Mouse (Mus musculus) thymus, adult 2 months (tissue): ENCODE results near the gene Gm28308. TPM values are rescaled to one million over a fixed set of nuclear protein-coding genes. Genes with fewer than 3 reads are reported as not detected.

Experiments
- DNase-seq: peaks from one replicate; pipeline ENCODE4 v3.0.0; 2021
- H3K27ac ChIP-seq: fragments of 200-500 bp; 2 replicates; pipeline ENCODE4 v1.5.1; 2012; ENCODE audit warnings: low read length, control low read depth; ENCODE audit not compliant: control insufficient read depth, insufficient read depth
- H3K27me3 ChIP-seq: fragments of 200-500 bp; 2 replicates; pipeline ENCODE4 v1.6.1; 2012; ENCODE audit warnings: mild to moderate bottlenecking, low read length, moderate library complexity, mixed read lengths; ENCODE audit not compliant: control insufficient read depth, insufficient read depth
- H3K36me3 ChIP-seq: fragments of 200-500 bp; 2 replicates; pipeline ENCODE4 v1.6.1; 2012; ENCODE audit warnings: mild to moderate bottlenecking, low read length, moderate library complexity; ENCODE audit not compliant: control insufficient read depth, insufficient read depth
- H3K4me1 ChIP-seq: fragments of 200-500 bp; replicated peaks from 2 replicates; pipeline ENCODE4 v1.6.1; 2012; ENCODE audit warnings: low read length; ENCODE audit not compliant: control insufficient read depth, insufficient read depth
- H3K4me3 ChIP-seq: fragments of 200-500 bp; 2 replicates; pipeline ENCODE4 v1.5.1; 2012; ENCODE audit warnings: mild to moderate bottlenecking, low read length, control low read depth, moderate library complexity; ENCODE audit not compliant: control insufficient read depth, insufficient read depth
- CTCF ChIP-seq: fragments of 200-500 bp; IDR thresholded peaks from 2 replicates; pipeline ENCODE4 v1.5.1; 2012; ENCODE audit warnings: mild to moderate bottlenecking, control low read depth, low read length, moderate library complexity, borderline replicate concordance; ENCODE audit not compliant: control insufficient read depth, poor library complexity, insufficient read depth; ENCODE audit errors: extremely low read depth
- POLR2A ChIP-seq: fragments of 200-500 bp; IDR thresholded peaks from 2 replicates; pipeline ENCODE4 v1.6.1; 2012; ENCODE audit warnings: mild to moderate bottlenecking, low read length, control low read depth, moderate library complexity; ENCODE audit not compliant: control insufficient read depth, poor library complexity, insufficient read depth; ENCODE audit errors: extremely low read depth
- WGBS: fragments of 180-500 bp; shearing (Covaris S2); methylation state at CpG from one replicate; pipeline ENCODE4 v1.1.7; 2018; 5-methylcytosine and 5-hydroxymethylcytosine counted together
- polyA plus RNA-seq: library from polyadenylated mRNA; depleted of rRNA; stranded (reverse); fragments of >200 nt; gene quantifications from 2 replicates; pipeline ENCODE4 v1.2.3, GENCODE M21; 2012

The Gm28308 gene
- polyA plus RNA-seq, 1 experiment, result 0.24 TPM

- TF ChIP-seq POLR2A, result no peak
- TF ChIP-seq CTCF, result no peak
- no peak for DNase-seq
- Histone ChIP-seq H3K4me3 (no peak overlapping the region), H3K27ac (no peak overlapping the region), H3K27me3 (peaks cover 30% of the 10 kb centered on the region), H3K36me3 (no peaks in the 10 kb centered on the region), H3K4me1 (peaks cover 24% of the 10 kb centered on the region)
- WGBS, result 30% methylated on average over 30 of the region's 30 CpGs
Observed at GRCm38 (mm10) chr6:52215771-52216535, 2.8 kb upstream of the Gm28308 start.

DNA sequence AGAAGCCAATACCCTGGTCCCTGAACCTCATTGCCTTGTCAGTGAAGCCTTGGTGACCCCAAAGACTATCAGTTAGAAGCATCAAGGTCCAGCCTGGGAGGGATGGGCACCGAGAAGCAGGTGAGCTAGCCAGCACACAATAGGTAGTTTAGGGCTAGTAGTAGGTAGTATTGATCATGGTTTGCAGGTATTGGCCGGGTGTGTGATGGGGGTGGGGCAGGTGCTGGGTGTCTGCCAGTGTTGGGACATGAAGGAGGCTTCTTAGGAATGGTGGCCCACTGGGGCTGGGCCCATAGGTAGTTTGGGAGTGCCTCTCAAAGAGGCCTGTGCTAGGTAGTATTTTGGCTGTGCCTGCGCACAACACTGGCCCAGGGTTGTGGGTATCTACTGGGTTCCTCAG lies 1.9 kb upstream of the Gm28308 start:
- DNase-seq, result no peak
- no peak overlapping the region for H3K4me3 ChIP-seq
- no peak for TF ChIP-seq POLR2A
- no peak for TF ChIP-seq CTCF
- peaks cover 24% of the 10 kb centered on the region for H3K4me1 ChIP-seq
- no peaks in the 10 kb centered on the region for H3K36me3 ChIP-seq
- peaks cover 28% of the 10 kb centered on the region for H3K27me3 ChIP-seq
- H3K27ac ChIP-seq, result no peak overlapping the region
- WGBS, result 83% methylated on average over 3 of the region's 3 CpGs

DNA sequence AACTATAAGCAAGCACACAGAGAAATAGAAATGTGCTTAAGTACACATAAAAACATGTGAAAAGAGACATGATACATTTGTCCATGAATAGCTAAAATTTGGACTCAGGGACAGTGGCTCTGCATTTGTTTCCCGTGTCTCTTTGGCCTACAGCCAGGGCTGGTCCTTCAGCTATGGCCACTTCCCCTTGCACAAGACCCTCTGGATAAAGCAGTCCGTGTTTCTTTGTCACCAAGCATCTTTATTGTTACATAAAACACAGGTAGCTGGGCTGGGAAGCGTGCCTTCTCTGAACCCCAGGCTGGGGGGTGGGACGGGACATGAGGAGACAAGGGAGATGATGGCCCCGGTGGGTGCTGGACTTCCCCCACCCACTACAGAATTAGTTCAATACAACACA lies 1.1 kb upstream of the Gm28308 start:
- Histone ChIP-seq H3K4me3 (no peak overlapping the region), H3K27me3 (peaks cover 26% of the 10 kb centered on the region), H3K27ac (no peak overlapping the region), H3K36me3 (no peaks in the 10 kb centered on the region), H3K4me1 (peaks cover 24% of the 10 kb centered on the region)
- 73% methylated on average over 5 of the region's 5 CpGs for WGBS
- no peak for DNase-seq
- TF ChIP-seq POLR2A (no peak), CTCF (no peak)

- TF ChIP-seq CTCF (no peak), POLR2A (no peak)
- Histone ChIP-seq H3K36me3 (no peaks in the 10 kb centered on the region), H3K4me1 (peaks cover 25% of the 10 kb centered on the region), H3K4me3 (peak overlapping the region; percentile 44), H3K27ac (peak overlapping the region; percentile 10; the same call in 1 of the 2 replicates), H3K27me3 (peaks cover 18% of the 10 kb centered on the region; the same call in 1 of the 2 replicates)
- WGBS, result under 1% methylated on average over 22 of the region's 22 CpGs
- no peak for DNase-seq
Observed at GRCm38 (mm10) chr6:52212556-52213118, 502 bp downstream of the Gm28308 start.

DNA sequence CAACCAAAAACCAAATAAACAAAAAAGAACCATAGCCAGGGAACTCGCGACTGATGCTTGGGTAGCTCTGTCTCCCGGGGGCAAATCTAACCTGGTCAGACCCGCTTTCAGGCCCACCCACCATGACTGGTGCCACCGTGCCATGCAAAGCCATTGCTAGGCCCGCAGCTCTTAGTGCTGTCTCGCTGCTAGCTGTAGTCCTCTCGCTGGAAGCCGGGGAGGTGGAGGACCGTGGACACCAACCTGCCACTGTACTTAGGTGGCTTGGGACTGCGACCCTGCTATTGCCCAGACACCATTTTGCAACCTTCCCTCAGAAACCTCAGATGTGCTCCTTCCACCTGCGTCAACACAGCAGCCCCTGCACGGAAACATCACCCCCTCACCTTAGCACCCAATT lies 1.2 kb downstream of the Gm28308 start:
- DNase-seq, result no peak
- H3K4me1 ChIP-seq, result peaks cover 20% of the 10 kb centered on the region
- H3K27ac ChIP-seq, result no peak overlapping the region
- peaks cover 17% of the 10 kb centered on the region; the same call in 1 of the 2 replicates for H3K27me3 ChIP-seq
- peak overlapping the region; percentile 44 for H3K4me3 ChIP-seq
- TF ChIP-seq POLR2A (no peak), CTCF (no peak)
- WGBS, result 0% methylated on average over 13 of the region's 13 CpGs
- no peaks in the 10 kb centered on the region for H3K36me3 ChIP-seq

DNA sequence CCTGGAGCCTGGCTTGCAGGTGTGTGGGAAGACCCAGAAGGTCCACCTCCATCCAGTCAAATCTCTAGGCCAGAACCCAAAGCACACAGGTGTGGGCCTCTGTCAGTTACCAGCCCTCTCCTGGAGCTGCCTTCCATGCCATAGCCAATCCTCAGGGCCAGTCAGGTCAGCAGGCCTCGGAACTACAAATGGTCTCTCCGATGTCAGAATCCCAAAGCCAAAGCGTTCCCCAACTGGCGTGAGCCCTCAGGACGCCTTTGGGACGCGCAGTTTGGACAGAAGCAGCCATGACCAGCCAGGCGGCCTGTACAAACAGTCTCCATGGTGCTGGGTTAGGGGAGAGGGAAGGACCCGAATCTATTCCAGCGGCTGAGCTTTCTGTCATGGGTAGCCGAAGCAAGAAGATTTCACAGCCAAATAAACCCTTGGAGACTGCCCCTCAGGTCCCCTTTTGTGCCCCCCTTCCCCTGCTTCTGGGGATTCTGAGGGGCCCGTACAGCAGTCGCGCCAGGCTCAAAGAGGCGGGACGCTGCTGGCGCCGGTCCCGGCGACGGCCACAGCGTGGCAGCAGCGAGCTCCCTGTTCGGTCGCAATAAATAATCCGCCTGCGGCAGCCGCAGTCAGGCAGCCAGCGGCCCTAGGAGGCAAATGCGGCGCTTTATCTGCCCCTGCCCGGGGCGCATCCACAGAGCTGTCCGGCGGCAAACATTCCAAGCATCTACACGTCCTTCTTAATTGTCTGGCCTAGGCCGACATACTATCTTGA lies 1.8 kb downstream of the Gm28308 start:
- peak; percentile 79 for DNase-seq
- H3K27ac ChIP-seq, result no peak overlapping the region
- no peak for TF ChIP-seq POLR2A
- peak; percentile 82; the same call in 1 of the 2 replicates for TF ChIP-seq CTCF
- H3K4me1 ChIP-seq, result peaks cover 18% of the 10 kb centered on the region
- WGBS, result 4% methylated on average over 37 of the region's 37 CpGs
- no peaks in the 10 kb centered on the region for H3K36me3 ChIP-seq
- H3K27me3 ChIP-seq, result peaks cover 15% of the 10 kb centered on the region; the same call in 1 of the 2 replicates
- H3K4me3 ChIP-seq, result peak overlapping the region; percentile 44
